Mouse (Mus musculus) embryonic facial prominence, embryonic 15.5 days (tissue): Measurements from ENCODE around the gene Pcsk1n. TPM values are rescaled to one million over a fixed set of nuclear protein-coding genes. Genes with fewer than 3 reads are reported as not detected.

Experiments
- polyA plus RNA-seq: library from polyadenylated mRNA; unstranded; fragments of >200 nt; fragmentation: Nextera tagmentation; extraction: Ambion mirVana; gene quantifications from 2 replicates; pipeline ENCODE4 v1.2.1, GENCODE M21; 2015

The Pcsk1n gene
- polyA plus RNA-seq, 1 experiment from 2014 or later = 2.7 TPM

Other genes with a start within 250 kb of the Pcsk1n start
- gene Plp2, start 248.4 kb upstream of the Pcsk1n start, polyA plus RNA-seq = 171 and 180 TPM in 2 replicates
- 0.46 and 0.48 TPM in 2 replicates for gene Magix, start 238.6 kb upstream of the Pcsk1n start, polyA plus RNA-seq
- gene Gpkow, start 222.7 kb upstream of the Pcsk1n start, polyA plus RNA-seq = 37.4 and 37.9 TPM in 2 replicates
- 40.6 and 48.0 TPM in 2 replicates for gene Wdr45, start 205.5 kb upstream of the Pcsk1n start, polyA plus RNA-seq
- gene Gm45208, start 197.6 kb upstream of the Pcsk1n start, polyA plus RNA-seq = 0.44 and 0.66 TPM in 2 replicates
- 73.5 and 74.7 TPM in 2 replicates for gene Praf2, start 191.4 kb upstream of the Pcsk1n start, polyA plus RNA-seq
- 17.2 and 22.1 TPM in 2 replicates for gene Ccdc120, start 168.9 kb upstream of the Pcsk1n start, polyA plus RNA-seq
- 32.8 and 35.9 TPM in 2 replicates for gene Tfe3, start 157.3 kb upstream of the Pcsk1n start, polyA plus RNA-seq
- gene Gripap1, start 130.1 kb upstream of the Pcsk1n start, polyA plus RNA-seq = 46.2 and 46.7 TPM in 2 replicates
- 1.8 and 1.9 TPM in 2 replicates for gene Kcnd1, start 97.5 kb upstream of the Pcsk1n start, polyA plus RNA-seq
- 51.3 and 53.9 TPM in 2 replicates for gene Otud5, start 78.5 kb upstream of the Pcsk1n start, polyA plus RNA-seq
- gene Pim2, start 41.6 kb upstream of the Pcsk1n start, polyA plus RNA-seq = 9.8 and 14.2 TPM in 2 replicates
- 55.0 and 55.5 TPM in 2 replicates for gene Slc35a2, start 35.8 kb upstream of the Pcsk1n start, polyA plus RNA-seq
- 125 and 126 TPM in 2 replicates for gene Pqbp1, start 20.6 kb upstream of the Pcsk1n start, polyA plus RNA-seq
- 158 and 169 TPM in 2 replicates for gene Timm17b, start 20.5 kb upstream of the Pcsk1n start, polyA plus RNA-seq
- not detected in 2 replicates for gene Gm10491, start 12.0 kb upstream of the Pcsk1n start, polyA plus RNA-seq
- not detected in 2 replicates for gene Gm10490, start 10.3 kb upstream of the Pcsk1n start, polyA plus RNA-seq
- gene Eras, start 8.8 kb downstream of the Pcsk1n start, polyA plus RNA-seq = not detected in 2 replicates
- 26.3 and 27.5 TPM in 2 replicates for gene Hdac6, start 28.1 kb downstream of the Pcsk1n start, polyA plus RNA-seq
- 1.7 and 1.9 TPM in 2 replicates for gene Gata1, start 58.2 kb downstream of the Pcsk1n start, polyA plus RNA-seq
- not detected in 2 replicates for gene Glod5, start 98.7 kb downstream of the Pcsk1n start, polyA plus RNA-seq
- gene Suv39h1, start 154.9 kb downstream of the Pcsk1n start, polyA plus RNA-seq = 45.5 and 51.5 TPM in 2 replicates
- gene Was, start 170.7 kb downstream of the Pcsk1n start, polyA plus RNA-seq = 0.71 and 0.91 TPM in 2 replicates
- gene Wdr13, start 213.1 kb downstream of the Pcsk1n start, polyA plus RNA-seq = 28.1 and 30.7 TPM in 2 replicates
- 390 and 425 TPM in 2 replicates for gene Rbm3, start 226.1 kb downstream of the Pcsk1n start, polyA plus RNA-seq